In the genomic region with DNA sequence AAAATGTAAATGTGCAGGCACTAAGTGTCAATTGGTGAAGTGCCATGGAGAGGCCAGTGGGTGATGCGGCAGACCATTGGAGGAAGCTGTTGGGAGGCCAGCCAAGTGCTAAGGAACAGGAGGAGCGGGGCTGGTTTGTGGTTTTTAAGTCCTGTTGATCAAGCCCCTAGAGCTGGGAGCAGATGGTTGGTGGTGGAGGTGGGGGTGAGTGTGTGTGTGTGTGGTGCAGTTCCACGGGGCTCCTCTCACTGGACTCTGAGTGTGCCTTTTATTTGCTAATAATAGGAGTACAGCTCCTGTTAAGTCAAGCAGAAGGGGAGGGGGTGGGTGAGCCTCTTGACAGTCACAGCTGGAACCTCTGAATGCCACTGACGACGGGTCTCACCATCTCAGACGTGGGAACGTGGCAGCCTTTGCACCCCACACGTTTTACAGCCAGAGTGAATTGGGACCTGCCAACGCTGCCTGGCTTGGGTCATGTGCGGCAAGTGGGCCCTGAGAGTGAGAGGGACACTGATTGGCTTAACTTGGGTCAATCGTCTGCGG, we compare ENCODE assay signal across 8 mouse cellular contexts. TPM values are rescaled to one million over a fixed set of nuclear protein-coding genes. Genes with fewer than 3 reads are reported as not detected.
DNase-seq lines count a peak whose midpoint lies in the region; ATAC-seq and TF ChIP-seq lines count a peak whose summit lies in the region.

No protein-coding gene starts in this region.

- in situ Hi-C loops in CH12.LX (cut with MboI; ENCODE audit: low pct_ligation_motif_present, low pct_unique_long_range_greater_than_20kb, low sequenced_read_pairs) = no loop called here

- H3K4me2 ChIP-seq in CH12.LX (ENCODE audit: insufficient read depth, low read depth, poor library complexity, severe bottlenecking) = peak overlapping the region; percentile 47; the same call in 1 of the 2 replicates
- peak overlapping the region; percentile 25; the same call in 1 of the 2 replicates for H3K4me2 ChIP-seq in forebrain, embryonic 14.5 days (ENCODE audit: low read length)

- peak; percentile 91 for ATAC-seq in forebrain, embryonic 14.5 days
- no peak for ATAC-seq in activated CD4-positive, CD25-positive, alpha-beta regulatory T cell, adult 4 months

- DNase-seq in cerebellum, adult 11-12 months = peak; percentile 74
- DNase-seq in cerebellum, adult 8-10 months = no peak
- DNase-seq in CH12.LX (ENCODE audit: extremely low read depth) = no peak
- peak; percentile 80 for DNase-seq in forebrain, embryonic 14.5 days (ENCODE audit: low spot score)
- DNase-seq in kidney, postnatal 4 days = peak; percentile 36 to 55
- DNase-seq in neural tube, embryonic 10.5 days (ENCODE audit: extremely low spot score, low spot score) = peak; percentile 29
- DNase-seq in right cerebral cortex, postnatal 14 days = no peak

- dilution Hi-C loops in CH12.LX (cut with MboI; ENCODE audit: extremely low pct_ligation_motif_present, extremely low pct_unique_long_range_greater_than_20kb, low sequenced_read_pairs) = no loop called here

- TF ChIP-seq RAD21 in CH12.LX (IDR thresholded peaks at IDR 0.05; ENCODE audit: low read depth, low read length) = no peak

- H3K79me2 ChIP-seq in CH12.LX (replicated peaks; ENCODE audit: control insufficient read depth, extremely low read depth, insufficient read depth, poor library complexity, severe bottlenecking) = peaks cover 6% of the 10 kb centered on the region; the same call in 1 of the 2 replicates

- H3K27me3 ChIP-seq in CH12.LX (replicated peaks) = no peaks in the 10 kb centered on the region
- no peaks in the 10 kb centered on the region for H3K27me3 ChIP-seq in forebrain, embryonic 14.5 days (replicated peaks; ENCODE audit: control insufficient read depth, insufficient read depth, low read length)

- WGBS in forebrain, embryonic 14.5 days = 9% methylated on average over 12 of the region's 12 CpGs

- 0 out of 2 replicates have a peak, but pooled peaks have one; percentile 16 for TF ChIP-seq POLR2A in CH12.LX (IDR thresholded peaks at IDR 0.05; ENCODE audit: low read depth, low read length)

- H3K4me3 ChIP-seq in CH12.LX (replicated peaks in 1 of 3; ENCODE audit: low read depth in 2 of 3, low read length in 2 of 3, poor library complexity in 1 of 3) = peak overlapping the region in 2 of 3 experiments; percentile 1 to 17
- no peak overlapping the region for H3K4me3 ChIP-seq in forebrain, embryonic 14.5 days (ENCODE audit: low read depth, low read length)

- peak overlapping the region; percentile 75 for H3K27ac ChIP-seq in CH12.LX (ENCODE audit: insufficient read depth, low read depth)
- peak overlapping the region; percentile 71 for H3K27ac ChIP-seq in forebrain, embryonic 14.5 days (ENCODE audit: low read depth, low read length)

- H3K9ac ChIP-seq in CH12.LX (ENCODE audit: insufficient read depth, low read depth) = no peak overlapping the region
- H3K9ac ChIP-seq in forebrain, embryonic 14.5 days (ENCODE audit: low read length) = no peak overlapping the region

- peaks cover 4% of the 10 kb centered on the region for H3K9me3 ChIP-seq in CH12.LX (replicated peaks; ENCODE audit: low read length)
- no peaks in the 10 kb centered on the region for H3K9me3 ChIP-seq in forebrain, embryonic 14.5 days (replicated peaks; ENCODE audit: control insufficient read depth, low read length)

- TF ChIP-seq EP300 in CH12.LX (IDR thresholded peaks at IDR 0.05; ENCODE audit: low read length) = peak; percentile 49; the same call in 1 of the 2 replicates

- H3K4me1 ChIP-seq in CH12.LX (ENCODE audit: control insufficient read depth in 1 of 2, insufficient read depth in 2 of 2) = peaks cover 34 to 97% of the 10 kb centered on the region in 2 experiments
- H3K4me1 ChIP-seq in forebrain, embryonic 14.5 days (ENCODE audit: control insufficient read depth, insufficient read depth, low read length) = peaks cover 13% of the 10 kb centered on the region; the same call in 1 of the 2 replicates

- H3K36me3 ChIP-seq in CH12.LX (replicated peaks in 1 of 2; ENCODE audit: control insufficient read depth in 1 of 2, insufficient read depth in 1 of 2, low read length in 1 of 2) = peaks cover 0 to 31% of the 10 kb centered on the region in 2 experiments
- H3K36me3 ChIP-seq in forebrain, embryonic 14.5 days (ENCODE audit: control insufficient read depth, insufficient read depth, low read length) = no peaks in the 10 kb centered on the region

- no peak; a peak in 1 of 4 replicates for TF ChIP-seq CTCF in CH12.LX (conservative IDR thresholded peaks at IDR 0.05 in 1 of 2, IDR thresholded peaks at IDR 0.05 in 1 of 2; ENCODE audit: low read depth in 2 of 2, low read length in 2 of 2)

TF ChIP-seq in CH12.LX, 34 proteins besides CTCF, POLR2A, EP300 and RAD21:
- TF ChIP-seq SMC3 (IDR thresholded peaks at IDR 0.05; ENCODE audit: low read depth, low read length) = 0 out of 2 replicates have a peak, but pooled peaks have one; percentile 1
- TF ChIP-seq TBP (conservative IDR thresholded peaks at IDR 0.05; ENCODE audit: low read depth, low read length) = no peak
- TF ChIP-seq ZMIZ1 (IDR thresholded peaks at IDR 0.05; ENCODE audit: low read depth, low read length) = no peak
- TF ChIP-seq MEF2A (IDR thresholded peaks at IDR 0.05; ENCODE audit: borderline replicate concordance, low read depth, low read length) = peak; percentile 66
- 0 out of 2 replicates have a peak, but pooled peaks have one; percentile 1 for TF ChIP-seq IRF4 (IDR thresholded peaks at IDR 0.05; ENCODE audit: low read depth, low read length)
- TF ChIP-seq JUN (IDR thresholded peaks at IDR 0.05; ENCODE audit: insufficient read depth, low read depth, low read length) = no peak
- TF ChIP-seq NRF1 (IDR thresholded peaks at IDR 0.05; ENCODE audit: low read depth, low read length) = no peak
- no peak for TF ChIP-seq E2F4 (IDR thresholded peaks at IDR 0.05; ENCODE audit: insufficient replicate concordance, low read depth, low read length)
- TF ChIP-seq ELF1 (IDR thresholded peaks at IDR 0.05; ENCODE audit: low read depth, low read length) = no peak
- 0 out of 2 replicates have a peak, but pooled peaks have one; percentile 13 for TF ChIP-seq KAT2A (IDR thresholded peaks at IDR 0.05; ENCODE audit: insufficient replicate concordance, low read length)
- TF ChIP-seq NELFE (IDR thresholded peaks at IDR 0.05; ENCODE audit: low read depth, low read length) = no peak
- 0 out of 2 replicates have a peak, but pooled peaks have one; percentile 29 for TF ChIP-seq UBTF (IDR thresholded peaks at IDR 0.05; ENCODE audit: low read depth, low read length)
- no peak; the same call in 1 of the 2 replicates for TF ChIP-seq MYC (IDR thresholded peaks at IDR 0.05; ENCODE audit: low read depth, low read length)
- TF ChIP-seq ZNF384 (IDR thresholded peaks at IDR 0.05; ENCODE audit: low read depth, low read length) = no peak
- no peak for TF ChIP-seq MAFK (IDR thresholded peaks at IDR 0.05; ENCODE audit: insufficient replicate concordance, low read length)
- no peak for TF ChIP-seq PAX5 (IDR thresholded peaks at IDR 0.05; ENCODE audit: low read length)
- no peak; the same call in 1 of the 2 replicates for TF ChIP-seq CHD2 (IDR thresholded peaks at IDR 0.05; ENCODE audit: low read length)
- peak; percentile 52 for TF ChIP-seq ETS1 (conservative IDR thresholded peaks at IDR 0.05; ENCODE audit: low read depth, low read length)
- TF ChIP-seq SIN3A (IDR thresholded peaks at IDR 0.05; ENCODE audit: low read length) = peak; percentile 50; the same call in 1 of the 2 replicates
- TF ChIP-seq JUND (conservative IDR thresholded peaks at IDR 0.05; ENCODE audit: low read depth, low read length) = no peak
- no peak for TF ChIP-seq ZC3H11A (IDR thresholded peaks at IDR 0.05; ENCODE audit: low read depth, low read length)
- 0 out of 2 replicates have a peak, but pooled peaks have one; percentile 11 for TF ChIP-seq TCF12 (IDR thresholded peaks at IDR 0.05; ENCODE audit: low read depth, low read length)
- peak; percentile 55; the same call in 1 of the 2 replicates for TF ChIP-seq MXI1 (IDR thresholded peaks at IDR 0.05; ENCODE audit: low read depth, low read length)
- peak; percentile 10; the same call in 1 of the 2 replicates for TF ChIP-seq MAX (IDR thresholded peaks at IDR 0.05; ENCODE audit: low read length)
- no peak for TF ChIP-seq RCOR1 (conservative IDR thresholded peaks at IDR 0.05; ENCODE audit: low read depth, low read length)
- no peak for TF ChIP-seq POLR2AphosphoS2 (IDR thresholded peaks at IDR 0.05; ENCODE audit: low read depth, low read length)
- no peak for TF ChIP-seq USF2 (conservative IDR thresholded peaks at IDR 0.05; ENCODE audit: low read depth, low read length)
- 0 out of 2 replicates have a peak, but pooled peaks have one; percentile 13 for TF ChIP-seq MAZ (IDR thresholded peaks at IDR 0.05; ENCODE audit: low read depth, low read length)
- no peak for TF ChIP-seq USF1 (IDR thresholded peaks at IDR 0.05; ENCODE audit: low read depth, low read length)
- no peak for TF ChIP-seq GABPA (IDR thresholded peaks at IDR 0.05; ENCODE audit: insufficient replicate concordance, low read depth, low read length)
- no peak for TF ChIP-seq ZKSCAN1 (IDR thresholded peaks at IDR 0.05; ENCODE audit: borderline replicate concordance, low read depth, low read length)
- TF ChIP-seq BHLHE40 (IDR thresholded peaks at IDR 0.05; ENCODE audit: low read depth, low read length) = no peak
- TF ChIP-seq CHD1 (IDR thresholded peaks at IDR 0.05; ENCODE audit: low read depth, low read length) = no peak
- no peak for TF ChIP-seq HCFC1 (IDR thresholded peaks at IDR 0.05; ENCODE audit: low read depth, low read length)

RNA-seq across cellular contexts. Expression of gene Snx30, which starts 13.9 kb away (rescaled TPM):
- total RNA-seq in CH12.LX (2012; rRNA removed) (8.1 and 8.4 TPM in 2 replicates), CH12.LX (2014; rRNA removed) (7.9 and 9.7 TPM in 2 replicates)
- 15.9 and 16.9 TPM in 2 replicates for polyA plus RNA-seq in CH12.LX (2012; ENCODE audit: insufficient read length, low read depth)
- polyA plus RNA-seq in forebrain, embryonic 14.5 days (2014; fragmentation: Nextera tagmentation; extraction: Ambion mirVana) = 9.8 and 11.4 TPM in 2 replicates
- 1 to 10 TPM; 1.6 to 1.9 TPM for polyA plus RNA-seq in activated CD4-positive, CD25-positive, alpha-beta regulatory T cell, adult 4 months (2017; shearing (Covaris generic))

RNA-seq across cellular contexts. Expression of gene Inip, which starts 18.2 kb away (rescaled TPM):
- total RNA-seq in CH12.LX (2012; rRNA removed) (24.3 and 28.9 TPM in 2 replicates), CH12.LX (2014; rRNA removed) (67.1 and 73.2 TPM in 2 replicates)
- 32.5 and 38.5 TPM in 2 replicates for polyA plus RNA-seq in CH12.LX (2012; ENCODE audit: insufficient read length, low read depth)
- 68.0 and 72.1 TPM in 2 replicates for polyA plus RNA-seq in forebrain, embryonic 14.5 days (2014; fragmentation: Nextera tagmentation; extraction: Ambion mirVana)
- polyA plus RNA-seq in activated CD4-positive, CD25-positive, alpha-beta regulatory T cell, adult 4 months (2017; shearing (Covaris generic)) = 10 to 100 TPM; 37.2 to 44.7 TPM

Comparison
In these comparisons a context has a peak if more than half of its experiments do, and no peak if none do; other contexts are left out.
1. DNase-seq: peak in cerebellum, adult 11-12 months (single experiment), forebrain, embryonic 14.5 days (single experiment), kidney, postnatal 4 days (2 of 2) and neural tube, embryonic 10.5 days (single experiment); none in cerebellum, adult 8-10 months (single experiment), CH12.LX (single experiment) and right cerebral cortex, postnatal 14 days (single experiment).